Mouse (Mus musculus): ENCODE data around the gene Smarcc1.

DNA sequence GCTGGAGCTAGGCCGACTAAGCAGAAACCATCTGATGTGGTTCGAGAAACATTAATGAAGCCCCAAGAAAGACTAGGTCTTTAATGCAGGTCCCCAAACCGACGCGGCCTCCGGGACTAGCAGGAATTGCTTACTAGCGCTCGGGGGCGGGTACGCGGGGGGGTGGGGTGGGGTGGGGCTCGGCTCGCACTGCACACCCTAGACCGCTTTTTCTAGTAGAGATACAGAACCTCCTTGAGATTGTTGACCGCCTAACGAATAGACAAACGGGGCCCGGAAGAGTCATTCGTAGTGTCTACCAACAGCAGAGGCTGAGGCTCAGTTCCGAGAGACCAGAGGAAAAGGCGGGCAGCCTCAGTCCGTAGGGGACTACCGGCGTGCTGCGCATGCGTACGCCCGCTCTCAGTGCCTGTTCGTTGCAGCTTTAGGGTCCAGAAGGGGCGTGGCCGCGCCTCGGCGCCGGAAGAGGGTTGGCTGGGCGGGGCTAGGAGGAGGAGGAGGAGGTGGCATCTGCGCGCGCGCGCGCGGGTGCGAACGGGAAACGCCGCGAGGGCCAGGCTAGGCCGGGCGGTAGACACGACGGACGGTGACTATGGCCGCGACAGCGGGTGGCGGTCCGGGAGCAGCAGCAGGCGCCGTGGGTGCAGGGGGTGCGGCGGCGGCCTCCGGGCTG, 14.2 kb downstream of the Smarcc1 start:
- TF ChIP-seq CTCF (IDR thresholded peaks at IDR 0.05; ENCODE audit: low read depth): no peak
- no peak for TF ChIP-seq EP300 (IDR thresholded peaks at IDR 0.05; ENCODE audit: low read depth)
